Mouse (Mus musculus): ENCODE measurements around the gene Agbl1.
"Not testable (repeated sequence)": the region's sequence is repeated elsewhere in the genome, so short reads cannot be mapped to it uniquely, and the experiment has no call there.

Agbl1 gene

GRCm38 (mm10) chr7:76594566-76595079 lies 364.9 kb downstream of the Agbl1 start:
- DNase-seq (ENCODE audit: low spot score): no peak

- DNase-seq (ENCODE audit: low spot score): no peak
These were observed 368.1 kb downstream of the Agbl1 start for GRCm38 (mm10) chr7:76597812-76598211.

GRCm38 (mm10) chr7:76600050-76600690 lies 370.5 kb downstream of the Agbl1 start:
- no peak for DNase-seq (ENCODE audit: low spot score)

- DNase-seq (ENCODE audit: low spot score): no peak
These were observed 399.8 kb downstream of the Agbl1 start for GRCm38 (mm10) chr7:76629528-76629927.

- no peak for DNase-seq (ENCODE audit: low spot score)
These were observed 421.3 kb downstream of the Agbl1 start for GRCm38 (mm10) chr7:76650984-76651383.

GRCm38 (mm10) chr7:76661072-76661471 lies 431.4 kb downstream of the Agbl1 start:
- no peak for DNase-seq (ENCODE audit: low spot score)

- DNase-seq (ENCODE audit: low spot score): no peak
These were observed 445.2 kb downstream of the Agbl1 start for GRCm38 (mm10) chr7:76674856-76675255.

- no peak for DNase-seq (ENCODE audit: low spot score)
These were observed 471.5 kb downstream of the Agbl1 start for GRCm38 (mm10) chr7:76701224-76701623.

GRCm38 (mm10) chr7:76732220-76732619 lies 502.5 kb downstream of the Agbl1 start:
- DNase-seq (ENCODE audit: low spot score): not testable (repeated sequence)

- DNase-seq (ENCODE audit: low spot score): no peak
These were observed 547.7 kb downstream of the Agbl1 start for GRCm38 (mm10) chr7:76777237-76777855.

GRCm38 (mm10) chr7:76780446-76780845 lies 550.8 kb downstream of the Agbl1 start:
- DNase-seq (ENCODE audit: low spot score): no peak

- DNase-seq (ENCODE audit: low spot score): no peak
These were observed 559.0 kb downstream of the Agbl1 start for GRCm38 (mm10) chr7:76788561-76789306.

GRCm38 (mm10) chr7:76790041-76790440 lies 560.4 kb downstream of the Agbl1 start:
- DNase-seq (ENCODE audit: low spot score): no peak

- no peak for DNase-seq (ENCODE audit: low spot score)
These were observed 561.6 kb downstream of the Agbl1 start for GRCm38 (mm10) chr7:76791247-76791646.

GRCm38 (mm10) chr7:76810003-76810402 lies 580.3 kb downstream of the Agbl1 start:
- no peak for DNase-seq (ENCODE audit: low spot score)

- DNase-seq (ENCODE audit: low spot score): no peak
These were observed 590.9 kb downstream of the Agbl1 start for GRCm38 (mm10) chr7:76820571-76820970.

- no peak for DNase-seq (ENCODE audit: low spot score)
These were observed 612.5 kb downstream of the Agbl1 start for GRCm38 (mm10) chr7:76842146-76842545.

- DNase-seq (ENCODE audit: low spot score): no peak
These were observed 659.9 kb downstream of the Agbl1 start for GRCm38 (mm10) chr7:76889416-76890209.

- no peak for DNase-seq (ENCODE audit: low spot score)
These were observed 674.4 kb downstream of the Agbl1 start for GRCm38 (mm10) chr7:76904096-76904495.

GRCm38 (mm10) chr7:76911672-76912071 lies 682.0 kb downstream of the Agbl1 start:
- DNase-seq (ENCODE audit: low spot score): no peak

GRCm38 (mm10) chr7:76918871-76919270 lies 689.2 kb downstream of the Agbl1 start:
- DNase-seq (ENCODE audit: low spot score): no peak

GRCm38 (mm10) chr7:76921671-76922070 lies 692.0 kb downstream of the Agbl1 start:
- no peak for DNase-seq (ENCODE audit: low spot score)
